Mouse (Mus musculus) thymus, adult 2 months (tissue): ENCODE results near the gene Cdk1. TPM values are rescaled to one million over a fixed set of nuclear protein-coding genes. Genes with fewer than 3 reads are reported as not detected.

Source experiments
- DNase-seq: peaks from one replicate; pipeline ENCODE4 v3.0.0; 2021
- H3K27ac ChIP-seq: fragments of 200-500 bp; 2 replicates; pipeline ENCODE4 v1.5.1; 2012; ENCODE audit warnings: low read length, control low read depth; ENCODE audit not compliant: control insufficient read depth, insufficient read depth
- H3K27me3 ChIP-seq: fragments of 200-500 bp; 2 replicates; pipeline ENCODE4 v1.6.1; 2012; ENCODE audit warnings: mild to moderate bottlenecking, low read length, moderate library complexity, mixed read lengths; ENCODE audit not compliant: control insufficient read depth, insufficient read depth
- H3K36me3 ChIP-seq: fragments of 200-500 bp; 2 replicates; pipeline ENCODE4 v1.6.1; 2012; ENCODE audit warnings: mild to moderate bottlenecking, low read length, moderate library complexity; ENCODE audit not compliant: control insufficient read depth, insufficient read depth
- H3K4me1 ChIP-seq: fragments of 200-500 bp; replicated peaks from 2 replicates; pipeline ENCODE4 v1.6.1; 2012; ENCODE audit warnings: low read length; ENCODE audit not compliant: control insufficient read depth, insufficient read depth
- H3K4me3 ChIP-seq: fragments of 200-500 bp; 2 replicates; pipeline ENCODE4 v1.5.1; 2012; ENCODE audit warnings: mild to moderate bottlenecking, low read length, control low read depth, moderate library complexity; ENCODE audit not compliant: control insufficient read depth, insufficient read depth
- CTCF ChIP-seq: fragments of 200-500 bp; IDR thresholded peaks from 2 replicates; pipeline ENCODE4 v1.5.1; 2012; ENCODE audit warnings: mild to moderate bottlenecking, control low read depth, low read length, moderate library complexity, borderline replicate concordance; ENCODE audit not compliant: control insufficient read depth, poor library complexity, insufficient read depth; ENCODE audit errors: extremely low read depth
- POLR2A ChIP-seq: fragments of 200-500 bp; IDR thresholded peaks from 2 replicates; pipeline ENCODE4 v1.6.1; 2012; ENCODE audit warnings: mild to moderate bottlenecking, low read length, control low read depth, moderate library complexity; ENCODE audit not compliant: control insufficient read depth, poor library complexity, insufficient read depth; ENCODE audit errors: extremely low read depth
- WGBS: fragments of 180-500 bp; shearing (Covaris S2); methylation state at CpG from one replicate; pipeline ENCODE4 v1.1.7; 2018; 5-methylcytosine and 5-hydroxymethylcytosine counted together
- polyA plus RNA-seq: library from polyadenylated mRNA; depleted of rRNA; stranded (reverse); fragments of >200 nt; gene quantifications from 2 replicates; pipeline ENCODE4 v1.2.3, GENCODE M21; 2012

Gene Cdk1
- polyA plus RNA-seq, 1 experiment: 131 TPM

GRCm38 (mm10) chr10:69385136-69385535 lies 32.4 kb upstream of the Cdk1 start:
- H3K36me3 ChIP-seq: no peaks in the 10 kb centered on the region
- 95% methylated on average over 8 of the region's 8 CpGs for WGBS
- H3K27me3 ChIP-seq: no peaks in the 10 kb centered on the region
- DNase-seq: no peak
- no peak overlapping the region for H3K4me3 ChIP-seq
- H3K27ac ChIP-seq: no peak overlapping the region
- TF ChIP-seq POLR2A: no peak
- no peak for TF ChIP-seq CTCF
- no peaks in the 10 kb centered on the region for H3K4me1 ChIP-seq

GRCm38 (mm10) chr10:69384640-69385039 lies 31.9 kb upstream of the Cdk1 start:
- 91% methylated on average over 11 of the region's 11 CpGs for WGBS
- TF ChIP-seq CTCF: no peak
- TF ChIP-seq POLR2A: no peak

GRCm38 (mm10) chr10:69383186-69383585 lies 30.4 kb upstream of the Cdk1 start:
- no peaks in the 10 kb centered on the region for H3K4me1 ChIP-seq
- H3K4me3 ChIP-seq: no peak overlapping the region
- DNase-seq: no peak
- TF ChIP-seq CTCF (no peak), POLR2A (no peak)
- no peak overlapping the region for H3K27ac ChIP-seq
- H3K36me3 ChIP-seq: no peaks in the 10 kb centered on the region
- 90% methylated on average over 1 of the region's 1 CpGs for WGBS
- no peaks in the 10 kb centered on the region for H3K27me3 ChIP-seq

More at GRCm38 (mm10) chr10:69384640-69385039, 31.9 kb upstream of the Cdk1 start:
- H3K4me3 ChIP-seq: no peak overlapping the region
- H3K27me3 ChIP-seq: no peaks in the 10 kb centered on the region
- H3K36me3 ChIP-seq: no peaks in the 10 kb centered on the region
- H3K27ac ChIP-seq: no peak overlapping the region
- DNase-seq: no peak
- no peaks in the 10 kb centered on the region for H3K4me1 ChIP-seq

GRCm38 (mm10) chr10:69375154-69375553 lies 22.4 kb upstream of the Cdk1 start:
- 77% methylated on average over 7 of the region's 7 CpGs for WGBS
- H3K4me3 ChIP-seq: no peak overlapping the region
- no peaks in the 10 kb centered on the region for H3K36me3 ChIP-seq
- no peaks in the 10 kb centered on the region for H3K4me1 ChIP-seq
- no peaks in the 10 kb centered on the region for H3K27me3 ChIP-seq
- no peak overlapping the region for H3K27ac ChIP-seq
- DNase-seq: no peak
- TF ChIP-seq POLR2A (no peak), CTCF (no peak)

- no peaks in the 10 kb centered on the region for H3K27me3 ChIP-seq
- 82% methylated on average over 10 of the region's 10 CpGs for WGBS
- no peak overlapping the region for H3K27ac ChIP-seq
- DNase-seq: no peak
- no peaks in the 10 kb centered on the region for H3K36me3 ChIP-seq
- no peak overlapping the region for H3K4me3 ChIP-seq
- no peak for TF ChIP-seq CTCF
- no peak for TF ChIP-seq POLR2A
- no peaks in the 10 kb centered on the region for H3K4me1 ChIP-seq
These were observed 21.2 kb upstream of the Cdk1 start for GRCm38 (mm10) chr10:69373796-69374550.

- Histone ChIP-seq H3K27ac (no peak overlapping the region), H3K4me3 (no peak overlapping the region), H3K27me3 (no peaks in the 10 kb centered on the region), H3K4me1 (no peaks in the 10 kb centered on the region), H3K36me3 (no peaks in the 10 kb centered on the region)
- DNase-seq: no peak
- 94% methylated on average over 14 of the region's 14 CpGs for WGBS
- TF ChIP-seq POLR2A (no peak), CTCF (no peak)
These were observed 19.3 kb upstream of the Cdk1 start for GRCm38 (mm10) chr10:69372061-69372460.

GRCm38 (mm10) chr10:69371441-69371840 lies 18.7 kb upstream of the Cdk1 start:
- no peak overlapping the region for H3K4me3 ChIP-seq

More at GRCm38 (mm10) chr10:69371441-69371840, 18.7 kb upstream of the Cdk1 start:
- Histone ChIP-seq H3K4me1 (no peaks in the 10 kb centered on the region), H3K27ac (no peak overlapping the region), H3K27me3 (no peaks in the 10 kb centered on the region), H3K36me3 (no peaks in the 10 kb centered on the region)
- DNase-seq: peak; percentile 18
- WGBS: 22% methylated on average over 10 of the region's 10 CpGs
- peak; percentile 89; the same call in 1 of the 2 replicates for TF ChIP-seq CTCF
- no peak for TF ChIP-seq POLR2A
